Mouse (Mus musculus) heart, postnatal 4 days (tissue): ENCODE data around the gene a. TPM values are rescaled to one million over a fixed set of nuclear protein-coding genes. Genes with fewer than 3 reads are reported as not detected.

Experiments used
- DNase-seq: peaks from one replicate; pipeline ENCODE4 v3.0.0; 2021
- total RNA-seq, 2 experiments: library from RNA; stranded (reverse); gene quantifications; 2 replicates each; pipeline ENCODE4 v1.2.3; 2021

Gene a
- total RNA-seq, 2 experiments from 2014 or later: not detected

DNA sequence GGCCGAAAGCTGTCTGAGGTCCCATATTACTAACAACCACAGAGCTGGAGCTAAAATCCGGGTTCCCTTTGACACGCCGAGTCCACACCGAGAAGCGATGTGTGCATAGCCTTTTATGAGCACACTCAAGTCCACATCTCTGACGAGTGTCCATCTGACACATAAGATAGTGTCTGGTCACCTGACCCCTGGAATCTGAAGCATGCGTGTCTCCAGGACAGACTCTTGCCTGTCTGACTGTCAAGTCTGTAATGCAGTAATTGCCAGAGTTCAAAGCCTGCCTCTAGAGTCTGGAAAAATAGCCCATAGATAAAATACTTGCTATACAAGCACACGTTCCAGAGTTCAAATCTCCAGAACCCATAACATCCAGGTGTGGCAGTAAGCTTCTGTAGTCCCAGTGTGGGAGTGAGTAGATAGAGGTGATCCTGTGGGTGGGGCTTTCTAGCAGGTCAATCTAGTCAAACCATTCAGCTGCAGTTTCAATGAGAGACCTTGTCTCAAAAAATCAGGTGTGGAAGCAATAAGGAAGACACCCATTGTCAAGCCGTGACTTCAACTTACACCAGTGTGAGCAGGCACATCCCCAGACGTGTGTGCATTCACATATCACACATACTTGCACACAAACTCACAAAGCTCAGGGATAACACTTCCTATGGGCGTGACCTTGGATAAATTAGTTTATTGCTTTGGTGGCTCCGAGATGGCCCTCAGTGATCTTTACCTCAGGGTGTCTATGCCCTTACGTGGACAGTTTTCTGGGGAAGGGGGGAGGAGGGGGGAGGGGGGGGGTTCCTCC lies 309.0 kb downstream of the a start:
- DNase-seq: no peak

Other genes with a start within 250 kb of the a start
- under 1 TPM in 1 of 2 experiments, not detected in 1; 0.81 TPM for gene 1700003F12Rik, start 244.3 kb upstream of the a start, total RNA-seq
- under 1 TPM in 1 of 2 experiments, not detected in 1; 0.17 TPM for gene Actl10, start 239.6 kb upstream of the a start, total RNA-seq
- gene Necab3, start 232.5 kb upstream of the a start, total RNA-seq: 1 to 10 TPM in 1 of 2 experiments, under 1 TPM in 1; 0.81 to 1.8 TPM
- gene E2f1, start 221.5 kb upstream of the a start, total RNA-seq: 10 to 100 TPM; 32.3 to 35.6 TPM
- gene Pxmp4, start 187.7 kb upstream of the a start, total RNA-seq: 10 to 100 TPM; 14.5 to 20.4 TPM
- 1 to 10 TPM; 2.4 TPM for gene Zfp341, start 178.1 kb upstream of the a start, total RNA-seq
- gene 4930519P11Rik, start 178.0 kb upstream of the a start, total RNA-seq: not detected
- 100 to 1,000 TPM; 133 to 134 TPM for gene Chmp4b, start 139.7 kb upstream of the a start, total RNA-seq
- not detected for gene Gm14214, start 21.4 kb upstream of the a start, total RNA-seq
- 100 to 1,000 TPM; 212 to 222 TPM for gene Raly, start 306 bp upstream of the a start, total RNA-seq
- gene Eif2s2, start 101.5 kb downstream of the a start, total RNA-seq: 10 to 100 TPM; 84.1 to 86.4 TPM
- gene Gm14226, start 226.9 kb downstream of the a start, total RNA-seq: under 1 TPM; 0.16 to 0.21 TPM